Mouse (Mus musculus) neural tube, embryonic 13.5 days (tissue): ENCODE results near the gene Pitpnm2. TPM values are rescaled to one million over a fixed set of nuclear protein-coding genes. Genes with fewer than 3 reads are reported as not detected.

ENCODE experiments used
- ATAC-seq: fragments of 200-750 bp; cut with Nextera tagmentation; 2 replicates; pipeline ENCODE4 v1.8.0; 2017; ENCODE audit warnings: low read depth, mild to moderate bottlenecking, moderate TSS enrichment, moderate library complexity
- H3K27ac ChIP-seq: fragments of 300-500 bp; sonication (generic); replicated peaks from 2 replicates; pipeline ENCODE4 v1.5.1; 2015; ENCODE audit warnings: moderate library complexity, mild to moderate bottlenecking, inconsistent platforms
- H3K27me3 ChIP-seq: fragments of 300-500 bp; sonication (generic); 2 replicates; pipeline ENCODE4 v1.6.1; 2015; ENCODE audit warnings: mild to moderate bottlenecking, inconsistent platforms
- H3K36me3 ChIP-seq: fragments of 300-500 bp; sonication (generic); 2 replicates; pipeline ENCODE4 v1.6.1; 2015; ENCODE audit warnings: mild to moderate bottlenecking, inconsistent platforms
- H3K4me1 ChIP-seq: fragments of 300-500 bp; sonication (generic); replicated peaks from 2 replicates; pipeline ENCODE4 v1.6.1; 2015; ENCODE audit warnings: inconsistent platforms
- H3K4me2 ChIP-seq: fragments of 300-500 bp; sonication (generic); 2 replicates; pipeline ENCODE4 v1.6.1; 2015; ENCODE audit warnings: inconsistent platforms, mild to moderate bottlenecking, moderate library complexity
- H3K4me3 ChIP-seq: fragments of 300-500 bp; sonication (generic); 2 replicates; pipeline ENCODE4 v1.5.1; 2015; ENCODE audit warnings: mild to moderate bottlenecking, inconsistent platforms
- H3K9ac ChIP-seq: fragments of 300-500 bp; sonication (generic); 2 replicates; pipeline ENCODE4 v1.6.1; 2015; ENCODE audit warnings: moderate library complexity, mild to moderate bottlenecking, inconsistent platforms
- H3K9me3 ChIP-seq: fragments of 300-500 bp; sonication (generic); 2 replicates; pipeline ENCODE4 v1.6.1; 2016; ENCODE audit warnings: inconsistent platforms
- WGBS: fragments of 180-500 bp; shearing (Covaris S2); methylation state at CpG from one replicate; pipeline ENCODE4 v1.1.7; 2015; 5-methylcytosine and 5-hydroxymethylcytosine counted together
- polyA plus RNA-seq: library from polyadenylated mRNA; unstranded; fragments of >200 nt; fragmentation: Nextera tagmentation; extraction: Ambion mirVana; gene quantifications from 2 replicates; pipeline ENCODE4 v1.2.1, GENCODE M21; 2015

Pitpnm2 gene
- polyA plus RNA-seq, 1 experiment from 2014 or later: 7.9 TPM

- peaks cover 3% of the 10 kb centered on the region; the same call in 1 of the 2 replicates for H3K27me3 ChIP-seq
- H3K4me2 ChIP-seq: no peak overlapping the region
- no peaks in the 10 kb centered on the region for H3K9me3 ChIP-seq
- H3K4me1 ChIP-seq: peaks cover 47% of the 10 kb centered on the region
- no peaks in the 10 kb centered on the region for H3K36me3 ChIP-seq
- H3K9ac ChIP-seq: no peak overlapping the region
- 73% methylated on average over 9 of the region's 9 CpGs for WGBS
- H3K4me3 ChIP-seq: no peak overlapping the region
- no peak overlapping the region for H3K27ac ChIP-seq
- no peak for ATAC-seq
These were observed 173.8 kb downstream of the Pitpnm2 start for GRCm38 (mm10) chr5:124075716-124076115.

GRCm38 (mm10) chr5:124074845-124075307 lies 174.7 kb downstream of the Pitpnm2 start:
- no peaks in the 10 kb centered on the region for H3K9me3 ChIP-seq
- WGBS: 67% methylated on average over 10 of the region's 10 CpGs
- no peaks in the 10 kb centered on the region for H3K36me3 ChIP-seq
- H3K9ac ChIP-seq: no peak overlapping the region
- H3K4me3 ChIP-seq: no peak overlapping the region
- H3K27ac ChIP-seq: no peak overlapping the region
- peaks cover 3% of the 10 kb centered on the region; the same call in 1 of the 2 replicates for H3K27me3 ChIP-seq
- no peak overlapping the region for H3K4me2 ChIP-seq
- peaks cover 43% of the 10 kb centered on the region for H3K4me1 ChIP-seq
- ATAC-seq: no peak

- no peaks in the 10 kb centered on the region for H3K36me3 ChIP-seq
- H3K9me3 ChIP-seq: no peaks in the 10 kb centered on the region
- H3K4me3 ChIP-seq: no peak overlapping the region
- H3K9ac ChIP-seq: no peak overlapping the region
- WGBS: 63% methylated on average over 9 of the region's 9 CpGs
- peaks cover 3% of the 10 kb centered on the region; the same call in 1 of the 2 replicates for H3K27me3 ChIP-seq
- H3K4me2 ChIP-seq: no peak overlapping the region
- ATAC-seq: no peak
- H3K27ac ChIP-seq: no peak overlapping the region
- H3K4me1 ChIP-seq: peaks cover 32% of the 10 kb centered on the region
These were observed 175.9 kb downstream of the Pitpnm2 start for GRCm38 (mm10) chr5:124073682-124074081.

- WGBS: 80% methylated on average over 3 of the region's 3 CpGs
- Histone ChIP-seq H3K27ac (no peak overlapping the region), H3K4me3 (no peak overlapping the region), H3K9me3 (no peaks in the 10 kb centered on the region), H3K9ac (no peak overlapping the region), H3K27me3 (no peaks in the 10 kb centered on the region), H3K36me3 (0 out of 2 replicates have a peak, but pooled peaks cover 6% of the 10 kb centered on the region), H3K4me2 (no peak overlapping the region), H3K4me1 (peaks cover 11% of the 10 kb centered on the region)
- ATAC-seq: no peak
These were observed 179.9 kb downstream of the Pitpnm2 start for GRCm38 (mm10) chr5:124069657-124070056.

Other genes starting within 250 kb of the Pitpnm2 start
- gene Vps37b, start 217.5 kb downstream of the Pitpnm2 start, polyA plus RNA-seq: 77.5 and 78.5 TPM in 2 replicates
- 8.1 and 10.3 TPM in 2 replicates for gene Abcb9, start 154.0 kb downstream of the Pitpnm2 start, polyA plus RNA-seq
- 34.1 TPM in 2 replicates for gene Ogfod2, start 137.5 kb downstream of the Pitpnm2 start, polyA plus RNA-seq
- 79.1 and 81.1 TPM in 2 replicates for gene Arl6ip4, start 133.7 kb downstream of the Pitpnm2 start, polyA plus RNA-seq
- 13.5 and 14.5 TPM in 2 replicates for gene Mphosph9, start 78.2 kb upstream of the Pitpnm2 start, polyA plus RNA-seq
- gene 2810006K23Rik, start 78.3 kb upstream of the Pitpnm2 start, polyA plus RNA-seq: 16.0 and 17.0 TPM in 2 replicates
- gene Cdk2ap1, start 113.3 kb upstream of the Pitpnm2 start, polyA plus RNA-seq: 90.3 and 94.3 TPM in 2 replicates
- 106 and 107 TPM in 2 replicates for gene Sbno1, start 176.2 kb upstream of the Pitpnm2 start, polyA plus RNA-seq
- 34.0 and 37.8 TPM in 2 replicates for gene Kmt5a, start 190.2 kb upstream of the Pitpnm2 start, polyA plus RNA-seq
- 19.9 and 20.7 TPM in 2 replicates for gene Rilpl2, start 228.6 kb upstream of the Pitpnm2 start, polyA plus RNA-seq
- 26.4 and 27.8 TPM in 2 replicates for gene Snrnp35, start 233.4 kb upstream of the Pitpnm2 start, polyA plus RNA-seq